Mouse (Mus musculus): Measurements from ENCODE around the gene Bahcc1.

Gene Bahcc1

DNA sequence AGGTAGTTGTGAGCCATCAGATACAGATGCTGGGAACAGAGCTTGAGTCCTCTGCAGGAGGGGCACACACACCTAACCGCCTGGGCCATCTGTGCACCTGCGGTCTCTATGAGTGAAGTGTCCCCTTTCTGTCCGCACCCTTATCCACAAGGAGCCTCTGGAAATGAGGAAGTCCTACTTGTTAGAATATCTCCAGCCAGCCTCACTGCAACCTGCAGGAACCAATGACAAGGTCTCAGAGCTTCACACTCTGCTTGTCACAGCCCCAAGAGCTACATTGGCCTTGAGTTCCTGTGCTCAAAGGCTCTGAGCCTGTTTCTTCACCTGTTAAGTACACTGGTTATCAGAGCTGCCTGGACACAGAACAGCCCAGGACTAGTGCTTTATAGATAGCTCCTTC lies 30.4 kb downstream of the Bahcc1 start:
- no peak for DNase-seq

DNA sequence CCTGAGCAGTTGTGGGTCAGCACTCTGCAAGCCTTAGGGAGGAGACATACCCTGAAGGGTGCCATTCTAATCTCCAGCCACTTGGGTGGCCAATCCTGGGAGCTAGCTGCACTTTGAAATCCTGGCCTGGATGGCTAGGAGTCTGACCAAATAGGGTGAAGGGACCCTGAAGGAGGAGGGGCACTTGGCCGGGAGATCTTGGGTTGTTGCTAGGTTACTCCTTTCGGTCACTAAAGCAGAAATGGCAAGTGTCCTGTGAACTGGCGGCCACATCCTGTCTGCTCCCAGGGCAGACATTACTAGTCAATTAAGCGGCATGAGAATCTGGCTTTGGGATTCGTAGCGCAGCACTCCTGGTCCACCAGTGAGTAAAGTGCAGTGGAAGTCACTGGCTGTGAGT lies 31.3 kb downstream of the Bahcc1 start:
- no peak for DNase-seq

DNA sequence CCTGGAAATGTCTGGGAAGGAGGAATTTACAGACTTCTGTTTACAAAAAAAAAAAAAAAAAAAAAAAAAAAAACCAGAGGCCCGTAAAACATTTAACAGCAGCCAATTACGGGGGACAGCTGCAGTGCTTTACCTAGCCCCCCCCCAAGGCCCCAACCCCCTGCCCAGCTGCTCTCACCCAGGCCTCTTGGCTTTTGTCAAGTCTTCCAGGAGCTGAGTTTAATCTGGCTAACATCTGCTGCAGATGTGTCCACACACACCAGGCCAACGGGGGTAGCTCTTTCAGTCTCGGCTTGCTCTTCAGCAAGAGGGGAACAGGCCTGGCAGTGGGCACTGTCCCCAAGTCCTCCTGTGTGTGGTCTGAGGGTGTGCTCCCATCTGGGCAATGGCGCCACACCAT lies 32.7 kb downstream of the Bahcc1 start:
- no peak for DNase-seq

DNA sequence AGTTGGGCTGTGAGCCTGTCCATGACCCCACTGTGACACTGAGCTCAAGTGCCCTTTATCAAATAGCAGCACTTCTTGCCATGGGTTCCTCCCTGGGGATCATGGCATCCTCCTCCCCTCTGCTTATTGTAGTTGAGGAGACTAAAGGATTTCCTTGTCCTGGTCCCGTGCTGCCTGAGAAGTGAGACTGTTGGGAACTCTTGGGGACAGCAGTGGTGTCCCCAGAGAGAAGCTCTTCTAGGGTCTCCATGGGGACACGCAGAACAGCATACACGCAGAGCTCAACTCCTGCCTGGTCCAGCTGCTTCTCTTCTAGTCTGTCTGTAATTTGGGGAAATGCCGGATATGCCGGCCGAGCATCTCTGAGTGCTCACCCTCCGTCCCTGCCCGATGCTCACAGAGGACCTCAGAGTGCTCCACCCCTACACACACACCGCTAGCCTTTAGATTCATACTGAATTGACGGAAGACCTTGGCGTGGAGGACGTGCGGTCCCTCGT lies 33.6 kb downstream of the Bahcc1 start:
- DNase-seq, result no peak

DNA sequence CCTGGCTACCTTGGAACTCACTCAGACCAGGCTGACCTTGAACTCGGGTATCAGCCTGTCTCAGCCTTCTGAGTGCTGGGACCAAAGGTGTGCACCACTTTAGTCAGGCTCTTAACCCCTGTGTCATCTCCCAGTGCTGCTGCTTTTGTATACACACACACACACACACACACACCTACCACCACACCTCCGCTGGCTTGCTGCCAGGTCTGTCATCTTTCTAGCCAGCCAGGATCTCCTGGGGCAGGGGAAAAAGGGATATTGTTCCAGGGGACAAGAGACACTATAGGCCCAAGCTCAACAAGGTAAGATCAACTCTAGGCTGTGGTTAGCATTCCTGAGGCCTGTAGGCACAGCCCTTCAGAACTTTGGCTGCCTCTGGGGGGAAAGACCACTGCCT lies 34.5 kb downstream of the Bahcc1 start:
- no peak for DNase-seq

DNA sequence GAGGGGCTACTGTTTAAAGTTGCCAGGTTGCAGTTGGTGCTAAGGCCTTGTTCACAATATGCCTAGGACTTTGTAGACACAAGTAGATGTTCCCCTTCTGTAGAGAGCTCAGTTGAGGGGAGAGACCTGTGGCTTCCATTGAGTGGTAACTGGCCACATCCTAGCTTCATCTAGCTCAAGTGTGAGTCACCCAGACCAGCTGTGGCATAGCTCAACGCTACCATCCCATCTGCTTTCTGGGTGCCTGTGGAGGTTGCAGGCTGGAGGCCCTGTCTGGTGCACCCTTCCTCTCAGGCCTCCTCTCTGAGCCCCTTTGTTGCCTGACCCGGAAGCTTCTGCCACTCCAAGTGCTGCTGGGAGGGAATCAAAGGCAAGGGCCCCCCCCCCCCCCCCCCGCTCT lies 34.9 kb downstream of the Bahcc1 start:
- DNase-seq, result no peak

DNA sequence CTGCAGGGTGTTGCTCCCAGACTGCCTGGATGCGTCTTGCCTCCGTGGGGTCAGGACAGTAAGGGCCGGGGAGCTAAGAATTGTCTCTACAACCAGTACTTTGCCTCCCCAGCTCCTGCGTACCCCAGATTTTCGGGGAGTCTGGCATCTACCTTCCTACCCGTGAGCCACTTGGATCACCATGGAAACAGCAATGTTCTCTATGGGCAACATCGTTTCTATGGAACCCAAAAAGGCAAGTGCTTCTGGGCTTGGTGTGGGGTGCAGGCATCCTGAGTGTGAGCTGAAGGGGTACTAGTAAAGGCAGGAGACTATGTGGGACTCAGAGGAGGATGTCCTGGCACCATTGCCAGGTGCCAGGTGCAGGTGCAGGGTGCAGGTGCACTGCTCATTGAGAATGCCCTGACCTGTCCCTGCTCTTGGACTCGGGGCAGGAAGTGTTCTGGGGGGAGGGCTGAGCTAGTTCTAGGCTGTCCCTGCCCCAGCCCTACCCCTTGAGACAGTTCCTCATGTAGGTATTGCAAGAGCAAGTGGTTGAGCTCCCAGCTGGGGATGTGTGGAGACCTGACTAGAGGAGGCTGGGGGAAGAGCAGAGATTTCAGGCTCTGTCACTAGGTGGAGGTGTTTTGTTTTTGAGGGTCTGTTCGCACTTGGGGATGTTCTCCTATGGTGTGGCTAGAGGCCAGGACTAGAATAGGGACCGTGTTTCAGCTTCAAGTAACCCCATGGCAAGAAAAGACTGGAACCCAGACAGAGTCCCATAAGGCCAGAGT lies 35.6 kb downstream of the Bahcc1 start:
- no peak for DNase-seq

DNA sequence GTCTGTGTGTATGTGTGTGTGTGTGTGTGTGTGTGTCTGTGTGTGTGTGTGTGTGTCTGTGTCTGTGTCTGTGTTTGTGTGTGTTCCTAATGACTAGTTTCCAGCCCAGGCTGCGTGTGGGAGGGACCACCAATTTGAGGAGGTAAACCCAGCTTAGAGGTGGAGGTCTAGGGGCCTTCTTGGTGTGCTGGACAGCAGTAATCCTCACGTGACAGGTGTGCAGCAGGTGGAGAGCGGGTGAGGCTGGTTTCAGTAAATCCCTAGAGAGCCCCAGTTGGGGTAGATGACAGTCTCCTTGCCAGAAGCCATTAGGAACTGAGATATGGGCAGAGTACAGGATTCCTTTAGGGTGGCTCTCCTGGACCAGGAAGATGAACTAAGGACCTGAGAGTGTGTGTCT lies 36.3 kb downstream of the Bahcc1 start:
- no peak for DNase-seq

DNA sequence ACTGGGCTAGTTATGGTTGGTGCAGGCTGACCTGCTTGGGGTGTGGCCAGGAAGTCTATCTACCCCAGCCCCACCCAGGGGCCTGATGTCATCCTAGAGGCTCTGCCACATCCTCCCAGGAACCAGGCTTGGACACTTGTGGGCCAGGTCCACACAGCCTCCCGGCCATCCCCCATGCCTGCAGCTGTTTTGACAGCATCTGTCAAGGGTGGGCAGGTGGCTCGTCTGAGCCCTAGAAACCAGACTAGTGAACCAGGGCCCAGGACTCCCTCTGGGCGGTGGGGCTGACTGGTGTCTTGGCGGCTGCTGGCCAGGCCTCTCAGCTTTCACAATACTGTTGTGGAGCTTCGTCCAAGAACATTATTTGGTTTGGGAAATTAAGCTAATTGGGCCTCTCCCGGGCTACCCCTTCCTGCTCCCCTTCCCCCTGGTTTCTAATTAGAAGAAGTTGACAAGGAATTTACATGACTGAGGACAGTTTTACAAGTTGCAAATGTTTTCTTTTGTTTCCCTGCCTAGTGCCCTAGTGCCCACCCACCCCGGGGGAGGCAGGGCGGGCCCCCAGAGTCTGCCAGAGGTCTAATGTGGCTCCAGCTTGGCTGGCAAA lies 36.9 kb downstream of the Bahcc1 start:
- no peak for DNase-seq

DNA sequence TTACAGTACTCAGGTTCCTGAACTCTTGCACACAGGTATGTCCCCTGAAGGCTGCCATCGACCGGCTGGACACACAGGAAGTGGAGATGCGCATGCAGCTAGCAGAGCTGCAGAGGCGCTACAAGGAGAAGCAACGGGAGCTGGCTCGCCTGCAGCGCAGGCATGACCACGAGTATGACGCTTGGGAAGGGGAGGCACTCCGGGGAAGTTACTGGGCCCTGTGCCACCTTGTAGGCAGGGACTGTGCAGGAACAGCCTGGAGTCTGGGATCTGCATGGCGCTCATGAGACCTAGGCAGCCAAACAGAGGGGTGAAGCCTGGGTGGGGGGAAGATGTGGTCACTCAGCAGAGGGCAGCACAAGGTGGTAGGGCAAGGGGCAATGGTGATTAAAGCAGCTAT lies 46.6 kb downstream of the Bahcc1 start:
- DNase-seq, result no peak

DNA sequence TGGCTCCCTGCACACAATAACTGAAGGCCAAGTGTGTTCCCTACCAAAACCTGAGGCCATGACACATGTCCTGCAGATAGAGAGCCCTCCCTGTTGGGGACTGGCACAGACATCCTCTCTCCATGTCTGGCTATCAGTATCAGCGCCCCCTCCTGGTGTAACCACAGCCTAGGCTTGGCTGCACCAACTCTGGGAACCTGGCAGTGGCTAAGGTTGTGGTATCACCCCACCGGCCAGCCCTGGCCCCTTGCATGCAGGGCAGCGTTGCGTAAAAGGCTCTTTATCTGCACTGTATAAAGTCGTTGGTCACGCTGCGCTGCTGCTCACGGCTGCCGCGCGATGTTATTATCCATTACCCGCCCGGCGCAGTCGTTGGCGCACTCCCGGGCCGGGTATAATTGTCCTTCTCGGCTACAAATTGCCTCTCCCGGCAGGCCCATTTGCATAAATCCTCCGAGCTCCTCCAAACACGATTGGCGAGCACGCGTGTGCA lies 47.6 kb downstream of the Bahcc1 start:
- no peak for DNase-seq

DNA sequence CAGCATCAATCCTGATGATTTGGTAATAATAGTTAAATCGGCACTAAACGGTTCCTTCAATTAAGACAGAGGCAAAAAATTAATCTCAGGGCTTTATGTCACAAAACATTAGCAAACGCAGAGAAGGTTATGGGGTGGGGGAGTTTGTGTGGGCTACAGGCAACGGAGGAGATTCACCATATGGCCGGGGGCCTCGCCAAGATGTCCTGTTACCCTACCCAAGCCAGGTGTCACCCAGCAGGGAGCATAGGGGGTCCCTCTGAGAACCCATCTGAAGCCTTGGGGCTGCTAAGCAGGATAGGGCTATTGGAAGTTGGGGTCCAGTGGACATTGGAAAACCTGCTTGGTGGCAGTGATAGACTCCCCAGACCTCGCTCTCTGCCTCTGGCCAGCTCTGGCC lies 48.0 kb downstream of the Bahcc1 start:
- no peak for DNase-seq

DNA sequence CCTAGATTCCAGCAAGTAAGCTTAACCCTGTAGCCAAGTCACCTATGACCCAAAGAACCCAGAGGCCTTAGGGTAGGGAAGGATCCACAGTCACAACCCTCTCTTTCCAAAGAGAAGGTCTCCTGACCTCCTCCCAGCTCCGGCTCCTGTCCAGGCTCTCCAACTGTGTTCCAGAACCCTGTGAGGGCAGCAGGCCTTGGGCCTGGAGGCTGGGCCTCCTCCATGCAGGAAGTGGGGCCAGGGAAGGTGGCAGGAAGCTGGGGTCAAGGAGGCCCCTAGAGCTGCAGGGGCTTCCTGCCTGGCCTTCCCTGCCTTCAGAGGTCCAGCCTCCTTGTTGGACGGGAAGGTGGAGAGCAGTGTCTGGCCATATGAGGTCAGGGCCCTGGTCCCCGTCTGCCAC lies 48.5 kb downstream of the Bahcc1 start:
- no peak for DNase-seq

DNA sequence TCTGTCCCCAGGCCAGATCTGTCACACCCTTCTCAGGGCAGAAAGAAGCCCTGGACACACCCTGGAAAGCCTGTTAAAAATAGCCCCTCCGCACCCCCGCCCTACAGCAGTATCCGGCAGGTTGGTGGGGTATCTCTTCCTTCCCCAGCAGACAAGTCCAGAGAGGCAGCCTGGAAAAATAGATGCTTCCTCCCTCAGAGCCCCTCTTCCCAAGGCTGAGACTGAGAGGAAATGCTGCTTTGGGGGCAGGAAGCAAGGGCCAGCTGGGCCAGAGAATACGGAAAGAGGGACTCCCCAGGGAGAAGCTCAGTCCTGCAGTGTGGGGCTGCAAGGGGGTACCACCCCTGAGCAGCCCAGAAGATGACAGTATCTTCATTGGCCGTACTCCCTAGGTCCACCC lies 50.8 kb downstream of the Bahcc1 start:
- no peak for DNase-seq

DNA sequence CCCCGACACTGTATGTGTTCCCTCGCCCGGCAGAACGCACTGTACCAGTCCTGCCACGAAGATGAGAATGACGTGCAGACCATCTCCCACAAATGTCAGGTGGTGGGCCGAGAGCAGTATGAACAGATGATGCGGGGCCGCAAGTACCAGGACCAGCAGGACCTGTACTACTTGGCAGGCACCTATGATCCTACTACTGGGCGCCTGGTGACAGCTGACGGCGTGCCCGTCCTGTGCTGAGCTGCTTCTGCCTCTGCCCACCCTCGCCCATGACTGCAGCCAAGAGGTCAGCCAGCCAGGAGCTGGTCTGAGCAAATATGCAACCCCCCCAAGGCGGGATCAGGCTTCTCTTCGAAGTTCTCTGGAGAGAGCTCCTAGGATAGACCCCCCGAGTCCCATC lies 56.9 kb downstream of the Bahcc1 start:
- DNase-seq, result no peak

DNA sequence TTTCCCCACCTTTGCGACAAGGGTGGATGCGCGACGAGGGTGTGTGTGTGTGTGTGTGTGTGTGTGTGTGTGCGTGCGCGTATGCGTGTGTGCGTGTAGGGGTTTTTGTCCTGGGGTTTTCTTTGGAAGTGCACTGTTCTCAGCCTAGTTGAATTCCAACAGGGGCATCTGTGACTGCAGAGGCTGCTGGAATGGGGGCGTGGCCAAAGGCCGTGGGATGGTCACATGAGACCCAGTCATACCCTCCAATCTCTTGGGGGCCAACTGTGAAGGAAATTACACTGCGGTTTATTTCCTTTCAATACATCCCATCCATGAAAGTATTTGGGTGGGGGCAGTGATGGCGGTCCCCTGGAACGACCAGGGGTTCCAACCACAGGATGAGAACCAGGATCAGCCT lies 57.5 kb downstream of the Bahcc1 start:
- DNase-seq, result no peak

DNA sequence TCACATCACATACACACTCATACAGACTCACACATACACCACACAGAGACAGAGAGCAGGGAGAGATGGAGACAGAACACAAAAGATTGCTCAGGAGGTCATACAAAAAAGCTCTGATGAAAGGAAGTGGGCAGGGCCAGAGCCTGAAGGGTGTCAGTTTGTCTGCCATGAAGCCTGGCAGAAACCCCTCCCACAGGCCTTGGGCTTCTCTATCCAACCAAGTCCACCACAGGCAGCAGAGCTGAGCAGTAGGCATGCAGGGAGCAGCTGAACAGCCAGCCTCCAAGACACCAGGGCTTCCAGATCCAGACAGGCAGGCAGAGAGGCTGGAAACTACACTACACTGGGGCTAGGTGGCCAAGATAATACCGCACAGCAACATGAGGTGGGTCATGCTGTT lies 61.0 kb downstream of the Bahcc1 start:
- DNase-seq, result no peak

DNA sequence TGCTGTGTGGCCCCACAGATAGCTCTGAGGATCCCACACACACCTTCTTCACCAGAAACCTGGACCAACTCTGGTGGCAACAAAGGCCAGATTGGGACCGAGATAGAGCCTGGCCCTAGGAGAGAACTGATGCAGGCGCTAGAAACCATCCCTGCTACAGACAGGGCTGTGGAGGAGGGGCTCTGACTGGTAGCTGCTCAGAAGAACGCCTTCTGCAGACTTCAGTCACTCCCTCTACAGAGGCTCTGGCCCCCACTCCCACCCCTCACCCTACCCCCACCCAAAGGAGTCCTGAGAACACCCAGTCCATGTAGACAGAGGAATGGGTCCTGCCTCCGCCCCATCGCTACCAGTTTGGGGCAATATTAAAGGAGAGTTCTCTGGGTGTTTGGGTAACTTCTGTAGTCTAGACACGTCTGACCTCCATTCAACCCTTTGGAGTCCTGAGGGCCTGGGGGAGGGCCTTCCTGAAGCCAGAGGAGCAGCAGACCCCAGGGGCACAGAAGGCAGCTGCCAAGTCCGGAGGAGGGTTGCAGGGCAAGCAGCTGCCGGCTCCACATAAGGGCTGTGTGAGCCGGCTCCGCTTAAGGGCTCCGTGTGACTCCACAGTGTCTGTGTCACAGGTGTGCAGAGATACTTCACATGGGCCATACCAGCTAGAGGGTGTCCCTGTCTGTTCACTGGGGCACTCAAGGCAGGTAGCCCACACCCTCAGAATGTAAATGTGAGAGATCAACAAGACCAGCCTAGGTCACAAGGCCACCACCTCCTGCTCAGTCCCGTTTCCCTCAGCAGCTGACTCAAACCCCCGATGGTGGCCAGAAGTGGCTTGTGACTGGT lies 63.8 kb downstream of the Bahcc1 start:
- no peak for DNase-seq

DNA sequence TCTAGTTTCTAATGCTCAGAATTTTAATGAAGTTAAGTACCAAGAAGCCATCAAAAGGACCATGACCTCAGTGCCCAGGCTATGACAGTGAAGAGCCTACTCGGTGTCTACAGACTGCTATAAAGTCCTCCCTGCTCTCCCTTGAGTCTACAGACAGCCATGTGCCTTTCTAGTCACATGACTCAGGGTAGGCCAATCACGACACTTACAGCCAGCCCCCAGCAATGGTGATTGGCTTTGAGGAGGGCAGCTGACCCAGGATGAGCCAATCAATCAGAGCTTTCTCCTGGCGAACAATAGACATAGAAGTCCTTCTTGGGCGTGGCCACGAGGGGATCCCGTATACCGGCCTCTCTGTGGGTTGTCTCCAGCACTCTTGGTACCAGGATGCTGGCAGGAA lies 65.0 kb downstream of the Bahcc1 start:
- no peak for DNase-seq

DNA sequence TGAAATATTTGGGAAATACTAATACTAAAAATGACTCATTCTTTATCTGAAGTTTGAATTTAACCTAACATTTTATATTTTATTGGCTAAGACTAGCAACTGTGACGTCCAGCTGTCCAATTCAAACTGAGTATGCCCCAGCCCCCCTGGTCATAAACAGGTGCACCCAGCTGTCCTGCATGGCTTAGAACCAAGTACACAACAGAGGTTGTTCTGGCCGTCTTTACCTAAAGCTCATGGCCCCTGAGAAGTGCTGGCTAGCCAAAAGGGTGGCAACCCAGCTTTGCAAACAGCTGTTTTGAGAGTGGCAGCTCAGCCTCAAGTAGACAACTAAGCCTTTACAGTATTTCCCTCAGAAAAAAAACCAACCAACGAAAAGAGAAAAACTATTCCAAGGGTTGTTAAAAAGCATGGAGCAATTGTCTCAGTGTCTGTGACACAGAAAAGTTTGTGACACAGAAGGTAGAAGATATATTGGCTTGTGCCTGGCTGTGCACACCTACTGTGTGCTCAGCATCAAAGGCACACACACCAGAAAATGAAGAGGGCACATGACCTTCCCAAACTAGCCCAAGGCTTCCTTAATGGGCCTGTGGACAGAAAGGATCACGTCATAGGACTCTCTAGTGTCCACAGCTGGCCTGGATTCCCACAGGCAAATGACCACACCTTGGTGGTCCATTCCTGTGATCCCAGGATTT lies 65.8 kb downstream of the Bahcc1 start:
- DNase-seq, result no peak

DNA sequence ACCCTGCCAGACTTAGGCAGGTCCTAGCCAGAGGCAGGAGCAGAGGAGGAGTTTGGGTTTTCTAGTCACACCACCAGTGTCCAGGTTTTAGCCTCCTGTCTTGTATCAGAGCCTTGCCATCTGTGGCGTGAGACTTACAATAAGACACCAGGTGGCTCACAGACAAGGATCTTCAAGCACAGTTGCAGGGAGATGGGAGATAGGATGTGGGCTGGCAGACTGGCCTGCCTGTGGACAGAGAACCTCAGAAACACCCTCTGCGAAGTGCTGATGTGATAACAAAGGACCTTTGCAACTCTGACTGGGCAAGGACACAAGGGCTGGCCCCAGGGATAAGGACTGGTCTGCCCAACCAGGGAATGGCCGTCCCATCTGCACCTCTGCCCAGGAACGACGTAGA lies 66.7 kb downstream of the Bahcc1 start:
- no peak for DNase-seq

DNA sequence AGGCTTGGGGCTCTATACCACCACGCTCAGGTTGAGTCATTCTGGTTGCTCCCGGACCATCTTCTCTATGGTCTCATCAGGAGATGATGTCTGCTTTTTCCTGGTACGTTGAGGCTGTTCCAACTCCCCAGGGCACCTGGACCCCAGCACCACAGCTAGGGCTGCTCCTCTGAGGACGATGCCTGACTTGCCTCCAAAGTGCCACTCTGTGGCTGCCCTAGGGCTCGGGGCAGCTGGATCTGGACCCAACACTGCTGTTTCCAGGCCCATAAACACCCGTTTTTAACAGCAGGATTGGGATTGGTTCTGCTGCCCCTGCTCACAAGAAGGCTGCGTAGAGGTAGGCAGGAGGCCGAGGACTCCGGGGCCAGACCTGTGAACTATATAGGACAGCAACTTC lies 70.4 kb downstream of the Bahcc1 start:
- DNase-seq, result no peak

All from thymus, adult 18-20 months (tissue).